8 mouse cellular contexts compared by ENCODE assay signal in genomic region chr4:124985671-124986602, GRCm38 (mm10). TPM values are rescaled to one million over a fixed set of nuclear protein-coding genes. Genes with fewer than 3 reads are reported as not detected.
DNase-seq lines count a peak whose midpoint lies in the region; ATAC-seq and TF ChIP-seq lines count a peak whose summit lies in the region.

Gene Rspo1 (plus strand): TSS chr4:124986430.

- no peaks in the 10 kb centered on the region for H3K36me3 ChIP-seq in kidney, embryonic 14.5 days (ENCODE audit: control insufficient read depth, insufficient read depth, low read length)
- H3K36me3 ChIP-seq in heart, embryonic 10.5 days = no peaks in the 10 kb centered on the region
- H3K36me3 ChIP-seq in limb, embryonic 14.5 days (ENCODE audit: control insufficient read depth, insufficient read depth, low read length) = no peaks in the 10 kb centered on the region
- no peaks in the 10 kb centered on the region for H3K36me3 ChIP-seq in neural tube, embryonic 11.5 days (ENCODE audit: control insufficient read depth, insufficient read depth, low read length)

- H3K27me3 ChIP-seq in kidney, embryonic 14.5 days (ENCODE audit: control insufficient read depth, insufficient read depth, low read length) = peaks cover 70% of the 10 kb centered on the region
- H3K27me3 ChIP-seq in heart, embryonic 10.5 days (ENCODE audit: insufficient read depth, poor library complexity, severe bottlenecking) = peaks cover 99% of the 10 kb centered on the region
- peaks cover 95% of the 10 kb centered on the region for H3K27me3 ChIP-seq in limb, embryonic 14.5 days (ENCODE audit: control insufficient read depth, insufficient read depth, low read length)
- H3K27me3 ChIP-seq in neural tube, embryonic 11.5 days (ENCODE audit: control insufficient read depth, insufficient read depth, low read length) = peaks cover 81% of the 10 kb centered on the region

- TF ChIP-seq POLR2A in limb, embryonic 14.5 days (IDR thresholded peaks at IDR 0.05; ENCODE audit: borderline replicate concordance, extremely low read depth, insufficient read depth, insufficient read length) = no peak

- peak within 1 kb of the TSS; percentile 63 for H3K4me2 ChIP-seq in kidney, embryonic 14.5 days (replicated peaks; ENCODE audit: low read depth, low read length)
- H3K4me2 ChIP-seq in limb, embryonic 14.5 days (replicated peaks; ENCODE audit: low read depth, low read length, severe bottlenecking) = peak within 1 kb of the TSS; percentile 66
- H3K4me2 ChIP-seq in neural tube, embryonic 11.5 days (ENCODE audit: low read depth) = peak within 1 kb of the TSS; percentile 48

- peak within 1 kb of the TSS; percentile 77; the same call in 1 of the 2 replicates for H3K27ac ChIP-seq in kidney, embryonic 14.5 days (ENCODE audit: low read depth, low read length)
- H3K27ac ChIP-seq in heart, embryonic 10.5 days = peak within 1 kb of the TSS; percentile 73
- no peak within 1 kb of the TSS for H3K27ac ChIP-seq in limb, embryonic 14.5 days (replicated peaks; ENCODE audit: low read depth, low read length)
- H3K27ac ChIP-seq in neural tube, embryonic 11.5 days (ENCODE audit: low read depth, low read length) = no peak within 1 kb of the TSS

- H3K4me1 ChIP-seq in kidney, embryonic 14.5 days (ENCODE audit: control insufficient read depth, insufficient read depth, low read length) = peaks cover 32% of the 10 kb centered on the region
- H3K4me1 ChIP-seq in heart, embryonic 10.5 days = peaks cover 49% of the 10 kb centered on the region
- no peaks in the 10 kb centered on the region for H3K4me1 ChIP-seq in limb, embryonic 14.5 days (ENCODE audit: control insufficient read depth, insufficient read depth, low read length)
- H3K4me1 ChIP-seq in neural tube, embryonic 11.5 days (ENCODE audit: control insufficient read depth, insufficient read depth, low read length) = peaks cover 12% of the 10 kb centered on the region

- peak within 1 kb of the TSS; percentile 70 for H3K9ac ChIP-seq in kidney, embryonic 14.5 days (ENCODE audit: low read depth, low read length)
- H3K9ac ChIP-seq in limb, embryonic 14.5 days (ENCODE audit: low read depth, low read length, severe bottlenecking) = peak within 1 kb of the TSS; percentile 47
- H3K9ac ChIP-seq in neural tube, embryonic 11.5 days (ENCODE audit: low read length) = peak within 1 kb of the TSS; percentile 27; the same call in 1 of the 2 replicates

- H3K4me3 ChIP-seq in kidney, embryonic 14.5 days (ENCODE audit: low read length) = peak within 1 kb of the TSS; percentile 52
- peak within 1 kb of the TSS; percentile 62 for H3K4me3 ChIP-seq in heart, embryonic 10.5 days
- peak within 1 kb of the TSS; percentile 43 for H3K4me3 ChIP-seq in limb, embryonic 14.5 days (replicated peaks; ENCODE audit: low read length)
- peak within 1 kb of the TSS; percentile 36 for H3K4me3 ChIP-seq in neural tube, embryonic 11.5 days (ENCODE audit: low read depth, low read length)

- under 1% methylated on average over 40 of the region's 62 CpGs for WGBS in kidney, embryonic 14.5 days
- WGBS in heart, embryonic 10.5 days = 1% methylated on average over 59 of the region's 62 CpGs
- WGBS in limb, embryonic 14.5 days = 2% methylated on average over 49 of the region's 62 CpGs
- 1% methylated on average over 58 of the region's 62 CpGs for WGBS in neural tube, embryonic 11.5 days

- ATAC-seq in kidney, embryonic 14.5 days (ENCODE audit: low FRiP score, low TSS enrichment) = no peak
- ATAC-seq in limb, embryonic 14.5 days (ENCODE audit: low FRiP score, low read depth) = peak; percentile 24; the same call in 1 of the 2 replicates
- ATAC-seq in neural tube, embryonic 11.5 days (ENCODE audit: insufficient read depth, low FRiP score, low TSS enrichment) = no peak

- no peaks in the 10 kb centered on the region for H3K9me3 ChIP-seq in kidney, embryonic 14.5 days (ENCODE audit: control insufficient read depth, low read length)
- H3K9me3 ChIP-seq in heart, embryonic 10.5 days = no peaks in the 10 kb centered on the region
- no peaks in the 10 kb centered on the region for H3K9me3 ChIP-seq in limb, embryonic 14.5 days (ENCODE audit: control insufficient read depth, low read length)
- no peaks in the 10 kb centered on the region for H3K9me3 ChIP-seq in neural tube, embryonic 11.5 days (ENCODE audit: control insufficient read depth, low read length)

- DNase-seq in kidney, adult 9 months = no peak
- DNase-seq in adrenal gland, postnatal 14 days = peak; percentile 35
- no peak for DNase-seq in heart, embryonic 10.5 days (ENCODE audit: low spot score)
- no peak for DNase-seq in limb, embryonic 14.5 days (ENCODE audit: low spot score)
- DNase-seq in neural tube, embryonic 11.5 days (ENCODE audit: low spot score) = no peak
- no peak for DNase-seq in frontal cortex, postnatal 10 days (ENCODE audit: low spot score in 2 of 2)
- no peak for DNase-seq in retina, embryonic 14.5 days (ENCODE audit: low spot score)

RNA-seq across cellular contexts. Expression of gene Rspo1, which starts in this region (rescaled TPM):
- 40.0 and 44.8 TPM in 2 replicates for polyA plus RNA-seq in kidney, embryonic 14.5 days (2014; fragmentation: Nextera tagmentation; extraction: Ambion mirVana)
- total RNA-seq in adrenal gland, postnatal 14 days (2021) = 4.2 and 5.3 TPM in 2 replicates
- 6.2 and 12.9 TPM in 2 replicates for polyA plus RNA-seq in heart, embryonic 10.5 days (2016; fragmentation: Nextera tagmentation; extraction: Ambion mirVana)
- 7.8 and 8.8 TPM in 2 replicates for polyA plus RNA-seq in limb, embryonic 14.5 days (2012; rRNA removed)
- polyA plus RNA-seq in limb, embryonic 14.5 days (2014; fragmentation: Nextera tagmentation; extraction: Ambion mirVana) = 4.4 and 5.5 TPM in 2 replicates
- polyA plus RNA-seq in neural tube, embryonic 11.5 days (2014; fragmentation: Nextera tagmentation; extraction: Ambion mirVana) = 3.9 and 4.2 TPM in 2 replicates

Comparison
In these comparisons a context has a peak if more than half of its experiments do, and no peak if none do; other contexts are left out.
1. H3K27ac ChIP-seq: peak in kidney, embryonic 14.5 days (single experiment) and heart, embryonic 10.5 days (single experiment); none in limb, embryonic 14.5 days (single experiment) and neural tube, embryonic 11.5 days (single experiment).
2. Peak in every context shown above with its lines, with median percentiles within 50 percentile points of each other: H3K4me2 ChIP-seq, H3K4me3 ChIP-seq and H3K9ac ChIP-seq.